Mouse (Mus musculus): ENCODE results near the gene Dot1l. TPM values are rescaled to one million over a fixed set of nuclear protein-coding genes. Genes with fewer than 3 reads are reported as not detected.

Gene Dot1l
- 10 to 100 TPM; 40.6 to 49.6 TPM for total RNA-seq (2021)
- long read RNA-seq, full-length matches to known transcripts, result 1 of 26 reads
- long read RNA-seq, partial matches to known transcripts, result 18 of 26 reads
- long read RNA-seq, other reads (novel, unspliced or antisense), result 7 of 26 reads

DNA sequence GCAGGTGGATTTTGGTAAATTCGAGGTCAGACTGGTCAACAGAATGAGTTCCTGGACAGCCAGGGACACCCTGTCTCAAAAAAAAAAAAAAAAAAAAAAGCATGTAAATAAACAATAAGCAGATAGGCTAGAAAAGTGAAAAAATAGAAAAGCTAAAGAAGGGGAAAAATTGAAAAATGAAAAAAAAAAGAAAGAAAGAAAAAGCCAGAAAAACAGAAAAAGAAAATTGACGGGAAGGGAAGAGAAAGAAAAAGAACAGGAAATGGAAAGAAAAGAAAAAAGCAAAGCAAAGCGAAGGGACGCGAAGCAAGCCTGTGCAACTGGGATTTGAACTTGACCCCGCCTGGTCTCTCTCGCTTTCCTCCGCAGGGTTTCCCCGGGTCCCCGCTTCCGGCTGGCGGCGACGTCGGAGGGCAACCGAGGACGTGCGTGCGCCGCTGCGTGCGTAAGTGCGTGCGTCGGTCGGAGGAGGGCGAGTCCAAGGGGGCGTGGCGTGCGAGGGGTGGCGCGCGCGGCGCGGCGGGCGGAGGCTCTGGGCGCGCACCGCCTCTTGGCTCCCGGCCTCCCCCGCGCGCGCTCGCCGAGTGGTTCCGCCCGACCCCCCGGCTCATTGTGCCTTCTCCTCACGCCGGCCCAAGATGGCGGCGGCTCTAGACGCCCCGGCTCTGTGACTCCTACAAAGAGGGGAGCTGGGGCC, at the start of gene Dot1l:
TSS of gene Dot1l (plus strand) at position 613 of the 697 bp plus-strand sequence.
- DNase-seq (ENCODE audit: low spot score in 2 of 2), result peak; percentile 97 to 99

DNA sequence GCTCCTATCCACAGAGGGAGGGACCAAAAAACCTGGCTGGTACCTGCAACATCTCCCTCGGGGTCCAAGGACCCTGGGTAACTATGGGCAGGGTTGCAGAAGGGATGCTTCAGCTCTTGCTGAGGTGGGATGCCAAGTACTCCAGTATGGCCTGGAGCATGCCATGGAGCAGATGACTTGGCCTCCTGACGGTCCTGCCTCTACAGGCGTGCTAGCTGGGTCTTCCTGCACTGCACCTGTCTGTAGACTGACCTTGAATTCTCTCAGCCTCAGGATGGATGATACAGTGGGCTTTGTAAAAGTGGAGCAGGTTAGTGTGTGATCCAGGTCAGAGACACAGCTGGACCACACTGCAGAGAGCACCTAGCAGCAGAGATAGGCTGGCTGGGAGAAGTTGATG, 49.5 kb upstream of the Dot1l start:
- DNase-seq (ENCODE audit: low spot score in 2 of 2), result no peak

DNA sequence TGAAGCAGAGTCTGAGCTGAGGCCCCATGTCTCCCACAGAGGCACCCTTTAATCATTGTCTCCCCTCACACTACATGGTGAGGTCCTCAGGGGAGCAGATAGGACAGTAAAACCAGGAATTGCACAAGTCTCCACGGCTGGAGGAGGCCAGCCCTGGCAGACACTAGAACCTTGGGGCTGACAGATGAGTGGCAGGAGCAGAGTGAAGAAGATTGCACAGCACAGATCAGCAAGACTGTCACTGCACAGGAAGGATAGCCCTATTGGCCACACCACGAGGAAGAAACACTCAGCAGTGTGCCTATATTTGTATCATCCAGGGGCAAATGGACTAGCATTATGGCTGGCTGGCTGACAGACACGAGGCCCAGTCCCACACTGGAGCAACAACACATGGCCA, 44.2 kb upstream of the Dot1l start:
- DNase-seq (ENCODE audit: low spot score in 2 of 2), result no peak

DNA sequence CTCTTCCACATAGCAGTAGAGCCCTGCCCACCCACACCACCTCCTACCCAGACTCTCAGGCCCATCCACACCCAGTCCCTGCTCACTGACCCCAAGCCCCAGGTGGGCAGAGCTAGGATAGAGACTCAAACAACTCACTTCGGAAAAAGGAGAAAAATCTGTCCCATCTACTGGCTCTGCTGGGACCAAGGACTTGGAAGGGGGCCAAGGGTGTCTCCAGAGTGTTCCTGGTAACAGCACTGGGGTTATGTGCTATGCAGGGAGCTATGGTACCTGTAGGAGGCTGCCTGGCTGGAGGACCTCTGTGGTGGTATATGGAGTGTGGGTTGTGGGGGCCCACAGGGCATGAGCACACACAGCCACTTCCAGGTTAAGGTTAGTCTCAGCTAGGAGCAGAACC, 37.7 kb upstream of the Dot1l start:
- DNase-seq (ENCODE audit: low spot score in 2 of 2), result no peak

DNA sequence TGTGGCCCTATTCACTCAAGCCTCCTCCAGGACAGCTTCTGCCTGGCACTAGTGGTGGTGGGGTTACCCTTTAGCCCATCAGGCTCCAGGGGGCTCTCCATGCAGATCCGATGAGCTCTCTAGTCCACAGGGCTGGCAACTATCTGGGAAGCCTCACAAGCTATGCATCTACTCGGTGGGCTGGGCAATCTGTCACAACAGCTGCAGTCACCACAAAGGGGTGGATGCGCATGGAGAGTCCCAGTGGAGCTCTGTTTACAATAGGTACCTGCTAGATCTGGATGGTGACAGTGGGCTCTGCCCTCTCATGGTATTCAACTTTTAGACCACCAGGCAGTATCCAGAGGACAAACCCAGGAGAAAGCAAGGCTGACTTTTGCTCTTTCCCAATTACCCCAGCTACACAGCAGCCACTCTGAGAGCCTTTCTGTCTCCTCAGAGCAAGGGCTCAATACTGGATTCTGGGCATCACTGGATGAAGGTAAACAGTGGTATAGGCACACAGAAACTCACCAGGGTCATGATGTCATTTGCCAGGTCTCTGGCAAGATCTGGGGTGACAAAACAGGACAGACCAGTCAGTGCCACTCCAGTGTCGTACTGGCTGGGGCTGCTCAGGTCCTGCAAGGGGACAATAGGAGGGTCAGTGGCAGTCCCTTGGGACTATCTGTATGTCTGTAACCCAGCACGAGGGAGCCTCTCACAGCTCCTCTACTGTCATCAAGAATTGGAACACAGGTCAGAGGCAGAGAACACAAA, 27.5 kb upstream of the Dot1l start:
- no peak for DNase-seq (ENCODE audit: low spot score in 2 of 2)

DNA sequence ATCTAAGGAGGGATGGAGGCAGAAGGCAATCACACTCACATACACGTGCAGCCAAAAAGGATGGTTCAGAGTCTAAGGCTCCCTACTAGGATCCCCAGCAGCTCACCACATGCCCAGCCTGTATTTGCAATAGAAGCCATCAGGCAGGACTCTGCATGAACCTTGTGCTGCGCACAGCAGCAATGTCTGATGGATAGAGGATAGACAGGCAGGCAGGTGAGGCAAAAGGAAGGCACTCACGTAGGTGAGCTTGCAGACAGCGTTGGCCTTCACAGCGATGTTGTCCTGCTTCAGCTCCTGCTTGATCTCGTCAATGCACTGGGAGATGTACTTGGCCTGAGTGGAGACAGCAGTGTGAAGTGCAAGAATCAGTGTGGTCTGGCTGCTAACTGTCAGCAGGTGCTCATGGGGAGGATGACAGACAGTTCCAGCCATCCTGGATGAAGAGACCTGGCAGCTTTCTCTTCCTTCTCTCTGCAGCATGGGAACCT, 22.4 kb upstream of the Dot1l start:
- no peak for DNase-seq (ENCODE audit: low spot score in 2 of 2)

DNA sequence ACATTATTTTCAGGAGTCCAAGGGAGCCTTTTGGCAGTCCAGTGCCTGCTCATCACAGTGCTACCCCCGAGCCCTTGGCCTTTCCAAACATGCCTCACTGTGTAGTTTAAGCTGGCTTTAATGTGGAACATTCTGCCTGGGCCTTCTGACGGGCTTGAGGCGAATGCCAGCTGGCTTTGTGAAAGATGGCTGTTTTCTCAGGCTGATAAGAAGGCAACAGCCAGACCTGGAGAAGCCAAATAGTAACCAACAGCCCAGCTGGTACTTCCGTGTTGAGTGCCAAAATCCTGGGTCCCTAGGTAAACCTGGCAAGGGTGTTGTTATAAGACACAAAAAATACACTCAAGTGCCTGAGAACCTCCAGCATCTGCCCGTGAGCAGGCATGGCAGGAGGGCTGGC, 18.3 kb upstream of the Dot1l start:
- no peak for DNase-seq (ENCODE audit: low spot score in 2 of 2)

DNA sequence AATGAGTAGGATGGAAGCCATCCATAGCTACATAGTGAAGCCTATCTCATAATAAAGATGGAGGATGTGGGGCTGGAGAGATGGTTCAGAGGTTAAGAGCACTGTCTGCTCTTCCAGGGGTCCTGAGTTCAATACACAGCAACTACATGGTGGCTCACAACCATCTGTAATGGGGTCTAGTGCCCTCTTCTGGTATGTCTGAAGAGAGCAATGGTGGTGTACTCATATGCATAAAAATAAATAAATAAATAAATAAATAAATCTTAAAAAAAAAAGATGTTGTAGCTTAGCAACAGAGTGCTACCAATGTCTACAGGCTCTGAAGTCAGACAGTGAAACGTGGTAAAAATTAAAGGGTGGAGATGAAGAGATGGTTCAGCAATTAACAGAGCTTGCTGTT, 16.3 kb upstream of the Dot1l start:
- DNase-seq (ENCODE audit: low spot score in 2 of 2), result no peak

DNA sequence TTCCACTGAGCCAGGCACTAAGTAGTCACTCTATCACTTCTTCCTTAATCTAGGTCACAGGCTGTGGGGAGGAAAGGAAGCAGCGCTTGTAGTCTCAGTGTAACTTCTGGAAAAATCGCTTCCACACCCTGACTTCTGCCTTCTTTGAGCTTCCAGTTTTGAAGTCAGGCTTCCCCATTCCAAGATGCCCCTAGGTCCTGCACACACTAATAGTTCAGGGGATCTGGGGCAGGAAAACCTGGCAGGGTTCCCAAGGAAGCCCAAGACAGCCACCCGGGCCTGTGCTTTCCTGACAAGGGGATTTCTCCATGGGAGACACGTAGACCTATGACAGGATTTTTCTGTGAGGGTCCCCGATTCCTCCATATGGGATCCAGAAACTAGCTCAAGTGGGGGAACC, 13.9 kb upstream of the Dot1l start:
- DNase-seq (ENCODE audit: low spot score in 2 of 2), result no peak

DNA sequence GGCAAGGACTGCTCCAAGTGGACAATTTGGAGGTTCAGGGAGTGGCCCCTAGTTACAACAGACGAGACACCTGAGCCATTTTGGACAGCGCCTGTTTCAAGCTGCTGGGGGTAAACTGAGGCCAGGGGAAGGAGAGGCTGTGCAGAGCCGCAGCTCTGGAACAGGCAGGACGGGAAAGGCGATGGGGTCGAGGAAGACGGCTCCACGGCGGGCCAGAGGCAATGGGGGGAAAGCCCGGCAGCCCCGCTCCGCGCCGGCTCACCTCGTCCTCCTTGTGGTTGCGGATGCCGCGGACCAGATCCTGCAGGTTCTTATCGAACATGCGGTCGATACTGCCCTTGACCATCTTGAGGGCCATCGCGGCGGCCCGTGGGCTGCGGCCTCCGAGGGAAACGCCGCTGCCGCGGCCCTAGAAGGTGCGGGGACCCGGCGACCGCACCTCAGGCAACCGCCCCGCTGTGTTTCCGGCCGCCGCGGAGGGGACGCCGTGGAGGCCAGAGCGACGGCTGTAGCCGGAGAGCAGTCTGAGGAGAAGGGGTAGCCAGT, 13.3 kb upstream of the Dot1l start:
- no peak for DNase-seq (ENCODE audit: low spot score in 2 of 2)

DNA sequence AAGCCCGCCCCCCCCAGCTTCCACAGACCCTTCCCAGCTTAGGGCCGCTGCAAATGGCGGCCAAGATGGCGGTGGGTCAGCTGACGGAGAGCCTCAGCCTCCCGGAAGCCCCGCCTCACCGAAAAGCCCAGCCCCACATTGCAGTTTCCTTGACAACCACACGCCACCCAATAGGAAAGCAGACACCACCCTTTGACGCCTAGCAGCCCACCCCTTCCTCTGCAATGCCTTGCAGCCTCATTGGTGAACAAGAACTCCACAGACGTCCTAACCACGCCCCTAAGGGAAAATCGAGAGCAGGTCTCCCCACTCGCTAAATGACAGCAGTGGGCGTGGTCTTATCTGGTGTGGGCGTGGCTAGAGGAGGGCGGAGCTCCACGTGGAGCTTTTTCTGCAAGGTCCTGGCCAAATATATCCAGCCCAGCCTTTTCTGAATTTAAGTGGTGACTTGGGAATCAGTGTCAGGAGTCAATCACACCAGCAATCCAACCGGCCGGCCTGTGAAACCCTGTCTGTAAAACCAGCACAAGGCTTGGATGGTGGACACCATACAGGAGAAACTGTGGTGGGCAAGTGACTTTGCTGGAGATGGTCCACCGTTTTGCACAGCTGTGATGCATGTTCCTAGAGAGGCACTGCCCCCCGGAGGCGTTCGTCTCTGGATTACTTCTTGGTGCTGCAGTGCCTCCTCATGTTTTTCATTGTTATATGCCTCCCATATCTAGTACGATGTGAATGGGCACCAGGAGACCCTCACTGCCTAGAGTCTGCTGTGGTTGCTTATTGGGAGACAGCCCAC, 12.6 kb upstream of the Dot1l start, which contains the start of gene Ap3d1:
TSS of gene Ap3d1 (minus strand) at position 85 of the 799 bp plus-strand sequence.
- DNase-seq (ENCODE audit: low spot score in 2 of 2), result peak; percentile 98

DNA sequence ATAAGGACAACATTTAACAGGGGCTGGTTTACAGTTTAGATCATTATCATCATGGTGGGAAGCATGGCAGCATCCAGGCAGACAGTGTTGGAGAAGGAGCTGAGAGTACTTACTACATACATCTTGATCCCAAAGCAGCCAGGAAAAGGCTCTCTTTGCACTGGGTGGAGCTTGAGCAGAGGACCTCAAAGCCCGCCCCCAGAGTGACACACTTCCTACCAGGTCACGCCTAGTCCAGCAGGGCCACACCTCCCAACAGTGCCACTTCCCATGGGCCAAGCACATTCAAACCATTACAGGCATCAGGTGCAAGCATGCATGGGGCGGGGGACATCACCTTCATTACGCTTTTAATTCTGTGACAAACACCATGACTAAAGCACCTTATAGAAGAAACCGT, 10.7 kb upstream of the Dot1l start:
- no peak for DNase-seq (ENCODE audit: low spot score in 2 of 2)

DNA sequence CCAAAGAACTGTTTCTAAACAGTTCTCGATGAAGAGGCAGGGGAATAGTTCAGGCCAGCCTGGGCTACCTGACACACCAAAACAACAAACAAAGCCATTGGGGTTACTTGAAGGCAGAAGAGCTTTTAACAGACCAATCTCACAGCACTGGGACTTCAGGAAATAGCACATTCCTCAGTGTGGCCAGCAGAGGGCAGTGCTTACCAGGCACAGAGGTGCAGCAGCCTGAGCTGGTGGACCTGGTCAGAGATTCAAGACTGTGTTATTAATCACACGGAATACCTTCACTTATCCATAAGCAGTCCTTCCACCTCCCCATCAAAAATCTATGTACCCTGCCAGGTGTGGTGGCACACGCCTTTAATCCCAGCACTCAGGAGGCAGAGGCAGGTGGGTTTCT, 7.6 kb upstream of the Dot1l start:
- peak; percentile 68 to 80 for DNase-seq (ENCODE audit: low spot score in 2 of 2)

DNA sequence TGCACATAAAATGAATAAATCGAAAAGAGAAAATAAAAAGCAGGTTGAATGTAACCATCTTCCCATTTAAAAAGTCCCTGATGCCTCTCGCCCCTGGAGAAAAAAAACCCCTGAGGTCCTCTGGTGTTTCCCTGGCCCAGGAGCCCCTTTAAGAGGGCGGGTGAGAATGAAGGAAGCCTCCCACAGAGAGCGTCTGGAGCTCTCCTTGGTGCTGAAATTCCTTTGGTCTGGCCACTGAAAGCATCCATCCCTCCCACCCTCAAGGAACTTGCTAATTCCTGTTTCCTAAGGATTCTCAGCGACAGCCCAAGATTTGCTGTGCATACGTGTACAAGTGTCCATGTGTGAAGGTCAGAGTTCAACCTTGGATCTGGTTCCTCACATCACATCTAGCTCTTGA, 6.4 kb upstream of the Dot1l start:
- no peak for DNase-seq (ENCODE audit: low spot score in 2 of 2)

DNA sequence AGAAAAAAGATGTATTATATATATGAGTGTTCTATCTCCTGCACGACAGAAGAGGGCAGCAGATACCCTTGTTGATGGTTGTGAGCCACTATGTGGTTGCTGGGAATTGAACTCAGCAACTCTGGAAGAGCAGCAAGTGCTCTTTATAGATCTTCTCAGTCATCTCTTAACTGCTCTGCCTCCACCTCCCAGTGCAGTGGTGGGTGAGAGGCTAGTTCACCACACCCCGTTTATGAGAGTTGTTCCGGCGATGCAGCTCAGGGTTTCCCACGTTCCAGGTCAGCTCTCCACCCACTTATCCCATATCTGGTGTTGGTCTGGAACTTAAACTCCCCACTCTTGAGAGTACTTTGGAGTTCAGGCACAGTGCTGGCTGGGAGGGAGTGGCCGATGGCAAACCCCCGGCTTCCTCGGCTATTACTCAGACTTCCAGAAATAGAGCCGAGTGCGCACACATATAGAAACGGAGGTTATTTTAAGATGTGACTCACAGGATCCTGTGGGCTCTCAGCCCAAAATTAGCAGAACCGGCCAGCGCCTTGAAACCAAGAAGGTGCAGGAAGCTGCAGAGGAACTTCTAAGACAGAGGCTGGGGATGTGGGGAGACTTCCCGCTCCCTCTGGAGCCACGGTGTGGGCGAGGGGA, 3.7 kb upstream of the Dot1l start:
- no peak for DNase-seq (ENCODE audit: low spot score in 2 of 2)

DNA sequence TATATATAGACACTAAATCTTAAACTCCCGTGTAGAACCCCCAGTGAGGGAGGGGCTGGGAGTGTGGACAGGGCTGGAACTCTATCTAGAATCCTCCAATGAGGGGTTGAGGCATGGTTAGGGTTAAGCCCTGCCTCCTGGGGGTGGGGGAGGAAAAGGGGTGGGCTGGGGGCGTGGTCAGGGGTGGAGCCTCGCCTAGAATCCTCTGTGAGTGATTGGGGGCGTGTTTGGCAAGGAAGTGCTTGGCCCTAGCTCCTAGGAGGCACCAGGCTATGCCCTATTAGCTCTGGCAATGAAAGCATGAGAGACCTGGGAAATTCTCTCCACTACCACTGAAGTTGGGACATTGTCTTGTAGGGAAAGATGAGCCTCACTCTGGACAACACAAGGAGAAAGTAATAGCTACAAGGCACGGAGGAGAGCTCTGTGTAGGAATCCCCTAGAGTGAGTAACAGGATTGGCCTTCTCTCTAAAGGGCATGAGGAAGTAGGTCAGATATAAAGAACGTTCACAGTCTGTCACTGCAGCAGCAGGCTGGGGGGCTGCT, 2.9 kb upstream of the Dot1l start:
- no peak for DNase-seq (ENCODE audit: low spot score in 2 of 2)

DNA sequence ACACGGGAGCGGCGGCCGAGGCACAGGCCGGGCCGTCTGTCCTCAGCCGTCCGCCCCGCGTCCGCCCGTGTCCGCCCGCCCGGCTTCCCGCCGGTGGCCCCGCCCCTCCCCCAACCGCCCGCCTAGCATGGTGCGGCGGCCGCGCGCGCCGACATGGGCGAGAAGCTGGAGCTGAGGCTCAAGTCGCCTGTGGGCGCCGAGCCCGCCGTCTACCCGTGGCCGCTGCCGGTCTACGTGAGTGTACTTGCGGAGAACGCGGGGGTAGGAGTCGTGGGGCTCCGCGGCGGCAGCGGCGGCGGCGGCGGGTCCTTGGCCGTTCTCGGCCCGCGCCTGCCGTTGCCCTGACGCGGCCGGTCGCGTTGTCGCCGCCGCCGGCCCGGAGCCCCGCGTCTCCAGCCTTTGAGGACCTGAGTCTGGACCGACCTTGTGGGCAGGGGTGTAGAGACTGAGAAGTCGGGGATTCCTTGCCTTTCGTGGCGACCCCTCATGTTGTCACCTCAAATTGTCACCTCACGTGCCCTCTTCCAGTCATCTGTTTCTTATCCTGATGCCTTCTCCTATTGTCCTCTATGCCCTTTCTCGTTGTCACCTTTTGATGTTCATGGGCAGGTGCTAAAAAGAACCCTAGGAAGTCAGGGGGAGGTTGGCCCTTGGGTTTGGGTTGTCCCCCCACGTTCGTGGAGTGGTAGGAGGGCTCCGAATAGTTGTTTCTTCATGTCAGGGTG, 447 bp downstream of the Dot1l start:
- DNase-seq (ENCODE audit: low spot score in 2 of 2), result no peak

DNA sequence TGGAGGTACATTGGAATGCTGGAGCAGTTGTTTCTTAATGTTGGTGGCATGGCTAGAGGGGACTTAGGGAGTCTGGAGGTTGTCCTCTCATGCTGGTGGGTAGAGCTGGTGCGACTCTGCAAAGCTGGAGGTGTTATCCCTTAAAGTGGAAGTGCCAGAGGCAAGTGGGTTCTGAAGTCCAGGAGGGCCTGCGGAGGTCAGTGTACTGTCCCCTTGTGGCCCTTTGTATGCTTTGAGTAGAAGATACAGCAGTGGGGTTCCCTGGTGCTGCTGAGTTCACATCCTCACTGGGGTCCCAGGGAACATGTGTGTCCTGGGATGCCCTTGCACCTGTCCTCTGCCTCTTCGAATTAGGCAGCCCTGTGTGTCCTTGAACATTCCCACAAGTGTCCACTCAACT, 1.1 kb downstream of the Dot1l start:
- no peak for DNase-seq (ENCODE audit: low spot score in 2 of 2)

DNA sequence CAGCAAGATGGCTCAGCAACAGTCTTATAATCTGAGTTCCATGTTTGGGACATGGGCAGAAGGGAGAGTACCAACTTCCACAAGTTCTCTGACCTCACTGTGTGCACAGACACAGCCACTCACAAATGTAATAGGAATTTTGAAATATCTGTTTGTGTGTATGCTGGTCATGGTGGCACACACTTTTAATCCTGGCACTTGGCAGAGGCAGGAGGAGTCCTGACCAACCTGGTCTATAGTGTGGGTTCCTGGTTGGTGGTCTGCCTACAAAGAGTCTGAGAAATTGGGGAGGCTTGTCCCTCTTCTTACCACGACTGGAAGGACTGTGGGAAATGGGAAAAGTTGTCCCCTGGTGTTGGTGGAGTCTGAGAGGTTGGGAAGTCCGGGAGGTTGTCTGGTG, 1.5 kb downstream of the Dot1l start:
- no peak for DNase-seq (ENCODE audit: low spot score in 2 of 2)

DNA sequence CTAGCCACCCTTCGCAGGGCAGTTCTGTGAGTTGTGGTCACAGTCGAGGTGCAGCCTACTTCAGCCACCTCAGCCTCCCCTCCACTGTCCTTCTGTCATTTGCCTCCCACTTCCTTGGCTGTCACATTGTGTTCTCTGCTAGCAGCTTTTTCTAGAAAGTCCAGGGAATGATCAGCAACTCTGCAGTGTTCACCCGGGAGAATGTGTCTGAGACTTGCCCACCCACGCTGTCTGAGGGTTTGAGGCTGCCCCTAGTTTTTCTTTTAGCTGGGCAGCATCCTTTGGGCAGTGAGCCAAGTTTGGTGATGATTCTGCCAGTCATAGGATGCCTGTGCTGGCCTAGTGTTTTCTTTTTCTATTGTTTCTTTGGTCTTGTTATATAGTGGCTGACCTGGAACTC, 2.0 kb downstream of the Dot1l start:
- DNase-seq (ENCODE audit: low spot score in 2 of 2), result peak in 1 of 2 experiments; percentile 36
